Mouse (Mus musculus): ENCODE data around the gene Cog6. TPM values are rescaled to one million over a fixed set of nuclear protein-coding genes. Genes with fewer than 3 reads are reported as not detected.

Gene Cog6
- 57.7 and 62.4 TPM in 2 replicates for polyA plus RNA-seq (2014; fragmentation: Nextera tagmentation; extraction: Ambion mirVana)

- Histone ChIP-seq H3K9me3 (ENCODE audit: control insufficient read depth, low read length) (no peaks in the 10 kb centered on the region), H3K27me3 (ENCODE audit: control insufficient read depth, insufficient read depth, low read length) (no peaks in the 10 kb centered on the region), H3K4me2 (ENCODE audit: low read depth, low read length) (peak within 1 kb of the TSS; percentile 78), H3K36me3 (ENCODE audit: control insufficient read depth, insufficient read depth, low read length) (peaks cover 3% of the 10 kb centered on the region; the same call in 1 of the 2 replicates), H3K9ac (replicated peaks; ENCODE audit: low read depth, low read length) (peak within 1 kb of the TSS; percentile 84), H3K27ac (ENCODE audit: low read depth, low read length) (peak within 1 kb of the TSS; percentile 76), H3K4me3 (ENCODE audit: low read depth, low read length) (peak within 1 kb of the TSS; percentile 72), H3K4me1 (ENCODE audit: control insufficient read depth, insufficient read depth, low read length) (peaks cover 5% of the 10 kb centered on the region; the same call in 1 of the 2 replicates)
- 5% methylated on average over 53 of the region's 53 CpGs for WGBS
- peak; percentile 94 for ATAC-seq (ENCODE audit: low read depth)
These were observed at the start of gene Cog6 for GRCm38 (mm10) chr3:53016436-53017340. TSS of gene Cog6 (minus strand) at chr3:53017237.

GRCm38 (mm10) chr3:53066095-53066372 is 49.0 kb upstream of the Cog6 start:
- Histone ChIP-seq H3K27ac (ENCODE audit: low read depth, low read length) (peak overlapping the region; percentile 4; the same call in 1 of the 2 replicates), H3K4me1 (ENCODE audit: control insufficient read depth, insufficient read depth, low read length) (peaks cover 9% of the 10 kb centered on the region), H3K4me3 (ENCODE audit: low read depth, low read length) (no peak overlapping the region), H3K9me3 (ENCODE audit: control insufficient read depth, low read length) (no peaks in the 10 kb centered on the region), H3K27me3 (ENCODE audit: control insufficient read depth, insufficient read depth, low read length) (no peaks in the 10 kb centered on the region), H3K9ac (replicated peaks; ENCODE audit: low read depth, low read length) (no peak overlapping the region), H3K36me3 (ENCODE audit: control insufficient read depth, insufficient read depth, low read length) (no peaks in the 10 kb centered on the region), H3K4me2 (ENCODE audit: low read depth, low read length) (no peak overlapping the region)
- 59% methylated on average over 4 of the region's 4 CpGs for WGBS
- ATAC-seq (ENCODE audit: low read depth) = 0 out of 2 replicates have a peak, but pooled peaks have one; percentile 15

- 51% methylated on average over 13 of the region's 13 CpGs for WGBS
- peak; percentile 74 for ATAC-seq (ENCODE audit: low read depth)
- H3K36me3 ChIP-seq (ENCODE audit: control insufficient read depth, insufficient read depth, low read length) = no peaks in the 10 kb centered on the region
- H3K4me2 ChIP-seq (ENCODE audit: low read depth, low read length) = no peak overlapping the region; the same call in 1 of the 2 replicates
- H3K9ac ChIP-seq (replicated peaks; ENCODE audit: low read depth, low read length) = no peak overlapping the region
- peak overlapping the region; percentile 4; the same call in 1 of the 2 replicates for H3K27ac ChIP-seq (ENCODE audit: low read depth, low read length)
- H3K9me3 ChIP-seq (ENCODE audit: control insufficient read depth, low read length) = no peaks in the 10 kb centered on the region
- no peak overlapping the region for H3K4me3 ChIP-seq (ENCODE audit: low read depth, low read length)
- H3K27me3 ChIP-seq (ENCODE audit: control insufficient read depth, insufficient read depth, low read length) = no peaks in the 10 kb centered on the region
- H3K4me1 ChIP-seq (ENCODE audit: control insufficient read depth, insufficient read depth, low read length) = peaks cover 9% of the 10 kb centered on the region
These were observed 48.4 kb upstream of the Cog6 start for GRCm38 (mm10) chr3:53065267-53066094.

- Histone ChIP-seq H3K9ac (replicated peaks; ENCODE audit: low read depth, low read length) (no peak overlapping the region), H3K4me1 (ENCODE audit: control insufficient read depth, insufficient read depth, low read length) (peaks cover 9% of the 10 kb centered on the region; the same call in 1 of the 2 replicates), H3K36me3 (ENCODE audit: control insufficient read depth, insufficient read depth, low read length) (no peaks in the 10 kb centered on the region), H3K4me2 (ENCODE audit: low read depth, low read length) (no peak overlapping the region), H3K4me3 (ENCODE audit: low read depth, low read length) (no peak overlapping the region), H3K9me3 (ENCODE audit: control insufficient read depth, low read length) (no peaks in the 10 kb centered on the region), H3K27me3 (ENCODE audit: control insufficient read depth, insufficient read depth, low read length) (no peaks in the 10 kb centered on the region), H3K27ac (ENCODE audit: low read depth, low read length) (no peak overlapping the region)
- 57% methylated on average over 13 of the region's 13 CpGs for WGBS
- no peak for ATAC-seq (ENCODE audit: low read depth)
These were observed 46.5 kb upstream of the Cog6 start for GRCm38 (mm10) chr3:53063423-53064147.

GRCm38 (mm10) chr3:53059959-53060358 is 42.9 kb upstream of the Cog6 start:
- no peak overlapping the region for H3K9ac ChIP-seq (replicated peaks; ENCODE audit: low read depth, low read length)
- no peaks in the 10 kb centered on the region for H3K27me3 ChIP-seq (ENCODE audit: control insufficient read depth, insufficient read depth, low read length)
- H3K36me3 ChIP-seq (ENCODE audit: control insufficient read depth, insufficient read depth, low read length) = no peaks in the 10 kb centered on the region
- H3K27ac ChIP-seq (ENCODE audit: low read depth, low read length) = no peak overlapping the region
- H3K4me3 ChIP-seq (ENCODE audit: low read depth, low read length) = no peak overlapping the region
- WGBS = 90% methylated on average over 2 of the region's 2 CpGs
- H3K4me2 ChIP-seq (ENCODE audit: low read depth, low read length) = no peak overlapping the region
- no peak for ATAC-seq (ENCODE audit: low read depth)
- peaks cover 10% of the 10 kb centered on the region; the same call in 1 of the 2 replicates for H3K4me1 ChIP-seq (ENCODE audit: control insufficient read depth, insufficient read depth, low read length)
- H3K9me3 ChIP-seq (ENCODE audit: control insufficient read depth, low read length) = no peaks in the 10 kb centered on the region

GRCm38 (mm10) chr3:53056430-53056829 is 39.4 kb upstream of the Cog6 start:
- no peak for ATAC-seq (ENCODE audit: low read depth)
- H3K4me1 ChIP-seq (ENCODE audit: control insufficient read depth, insufficient read depth, low read length) = 0 out of 2 replicates have a peak, but pooled peaks cover 3% of the 10 kb centered on the region
- H3K27me3 ChIP-seq (ENCODE audit: control insufficient read depth, insufficient read depth, low read length) = no peaks in the 10 kb centered on the region
- H3K36me3 ChIP-seq (ENCODE audit: control insufficient read depth, insufficient read depth, low read length) = no peaks in the 10 kb centered on the region
- H3K27ac ChIP-seq (ENCODE audit: low read depth, low read length) = no peak overlapping the region
- no peaks in the 10 kb centered on the region for H3K9me3 ChIP-seq (ENCODE audit: control insufficient read depth, low read length)
- 92% methylated on average over 10 of the region's 10 CpGs for WGBS
- H3K4me2 ChIP-seq (ENCODE audit: low read depth, low read length) = no peak overlapping the region
- no peak overlapping the region for H3K9ac ChIP-seq (replicated peaks; ENCODE audit: low read depth, low read length)
- H3K4me3 ChIP-seq (ENCODE audit: low read depth, low read length) = no peak overlapping the region

GRCm38 (mm10) chr3:53052385-53052784 is 35.3 kb upstream of the Cog6 start:
- Histone ChIP-seq H3K9ac (replicated peaks; ENCODE audit: low read depth, low read length) (no peak overlapping the region), H3K4me2 (ENCODE audit: low read depth, low read length) (no peak overlapping the region), H3K4me3 (ENCODE audit: low read depth, low read length) (no peak overlapping the region), H3K9me3 (ENCODE audit: control insufficient read depth, low read length) (no peaks in the 10 kb centered on the region), H3K4me1 (ENCODE audit: control insufficient read depth, insufficient read depth, low read length) (0 out of 2 replicates have a peak, but pooled peaks cover 3% of the 10 kb centered on the region), H3K27me3 (ENCODE audit: control insufficient read depth, insufficient read depth, low read length) (no peaks in the 10 kb centered on the region), H3K27ac (ENCODE audit: low read depth, low read length) (no peak overlapping the region), H3K36me3 (ENCODE audit: control insufficient read depth, insufficient read depth, low read length) (no peaks in the 10 kb centered on the region)
- 21% methylated on average over 8 of the region's 8 CpGs for whole genome bisulfite sequencing
- no peak for ATAC-seq (ENCODE audit: low read depth)

GRCm38 (mm10) chr3:53046371-53046770 is 29.3 kb upstream of the Cog6 start:
- no peak overlapping the region for H3K4me3 ChIP-seq (ENCODE audit: low read depth, low read length)
- H3K4me2 ChIP-seq (ENCODE audit: low read depth, low read length) = no peak overlapping the region
- no peaks in the 10 kb centered on the region for H3K27me3 ChIP-seq (ENCODE audit: control insufficient read depth, insufficient read depth, low read length)
- WGBS = 83% methylated on average over 6 of the region's 6 CpGs
- no peak for ATAC-seq (ENCODE audit: low read depth)
- H3K27ac ChIP-seq (ENCODE audit: low read depth, low read length) = no peak overlapping the region
- no peaks in the 10 kb centered on the region for H3K36me3 ChIP-seq (ENCODE audit: control insufficient read depth, insufficient read depth, low read length)
- H3K9me3 ChIP-seq (ENCODE audit: control insufficient read depth, low read length) = no peaks in the 10 kb centered on the region
- H3K4me1 ChIP-seq (ENCODE audit: control insufficient read depth, insufficient read depth, low read length) = 0 out of 2 replicates have a peak, but pooled peaks cover 3% of the 10 kb centered on the region
- H3K9ac ChIP-seq (replicated peaks; ENCODE audit: low read depth, low read length) = no peak overlapping the region

Measured in neural tube, embryonic 14.5 days (tissue).